Mouse (Mus musculus) brain, adult 2 months (tissue): ENCODE results near the gene Cnr2.

Experiments
- DNase-seq: peaks from one replicate; pipeline ENCODE4 v3.0.0; 2011; ENCODE audit warnings: low read depth, low spot score

Cnr2 gene

DNA sequence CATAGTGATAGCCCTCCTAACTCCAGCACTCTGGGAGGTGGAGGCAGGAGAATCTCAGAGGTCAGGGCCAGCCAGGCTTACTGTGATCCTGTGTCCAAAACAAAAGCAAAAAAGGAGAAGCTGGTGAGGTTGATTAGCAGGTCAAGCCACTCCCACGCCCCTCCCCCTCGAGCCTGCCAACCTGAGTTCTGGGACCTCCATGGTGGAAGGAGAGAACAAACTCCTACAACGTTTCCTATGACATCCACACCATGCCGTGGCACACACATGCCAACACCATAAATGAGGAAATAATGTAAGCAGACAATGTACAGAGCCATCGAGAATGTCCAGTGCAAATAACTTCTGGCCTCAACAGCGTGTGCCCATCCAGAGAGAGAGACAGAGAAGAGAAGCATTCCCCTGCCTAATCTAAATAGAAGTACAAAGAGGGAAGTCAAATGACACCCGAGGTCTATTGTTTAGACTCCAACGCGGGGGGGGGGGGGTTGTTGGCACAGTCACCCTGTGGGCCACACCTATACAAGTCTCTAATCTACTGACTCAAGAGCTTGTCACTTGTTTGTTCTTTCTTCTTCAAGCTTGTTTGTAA is 19.1 kb upstream of the Cnr2 start:
- no peak for DNase-seq

DNA sequence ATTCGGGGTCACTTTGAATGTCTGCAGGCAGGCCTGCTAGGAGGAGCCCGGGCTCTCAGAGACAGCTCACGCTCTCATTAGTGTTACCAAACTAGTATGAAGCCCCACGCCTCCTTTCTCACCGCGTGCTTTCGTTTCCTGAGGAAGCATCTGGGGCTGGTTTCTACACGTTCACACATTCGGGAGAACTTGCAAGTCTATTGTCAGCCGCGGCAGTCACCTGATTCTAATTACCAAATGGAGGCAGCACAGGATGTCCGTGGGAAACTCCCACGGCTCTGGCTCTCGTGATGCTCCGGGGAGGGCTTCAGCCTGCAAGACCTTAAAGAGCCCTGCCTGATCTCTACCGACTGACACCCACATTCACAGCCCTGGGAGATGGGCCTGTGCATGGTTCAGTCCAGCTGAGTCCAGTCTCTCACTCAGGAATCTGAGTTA is 18.6 kb upstream of the Cnr2 start:
- DNase-seq, result peak; percentile 93

DNA sequence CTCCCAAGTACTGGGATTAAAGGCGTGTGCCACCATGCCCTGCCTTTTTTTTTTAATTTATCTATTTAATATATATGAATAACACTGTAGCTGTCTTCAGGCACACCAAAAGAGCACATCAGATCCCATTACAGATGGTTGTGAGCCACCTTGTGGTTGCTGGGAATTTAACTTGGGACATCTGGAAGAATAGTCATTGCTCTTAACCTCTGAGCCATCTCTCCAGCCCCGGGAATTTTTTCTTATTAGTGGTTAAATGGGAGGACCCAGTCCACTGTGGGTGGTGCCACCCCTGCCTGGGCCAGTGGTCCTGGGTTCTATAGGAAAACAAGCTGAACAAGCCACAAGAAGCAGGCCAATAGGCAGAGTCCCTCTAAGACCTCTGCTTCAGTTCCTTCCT is 17.5 kb upstream of the Cnr2 start:
- peak; percentile 58 for DNase-seq

DNA sequence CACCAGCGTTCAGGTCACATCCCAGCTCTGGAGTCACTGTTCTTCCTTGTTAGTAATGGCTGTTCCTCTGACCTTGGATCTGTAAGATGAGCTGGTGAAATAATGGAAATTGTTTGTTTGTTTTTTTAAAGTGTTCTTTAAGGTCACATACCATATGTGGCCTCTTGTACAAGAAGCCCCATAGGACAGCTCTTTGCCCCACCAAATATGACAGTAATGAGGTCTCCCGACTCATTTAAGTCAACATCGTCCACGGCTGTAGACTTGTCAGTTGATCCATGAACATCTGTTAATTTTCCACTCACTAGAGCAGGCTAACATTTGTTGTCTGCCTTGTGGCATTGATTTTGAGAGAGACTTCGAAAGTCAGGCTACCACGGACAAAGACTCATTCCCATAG is 16.2 kb upstream of the Cnr2 start:
- no peak for DNase-seq

DNA sequence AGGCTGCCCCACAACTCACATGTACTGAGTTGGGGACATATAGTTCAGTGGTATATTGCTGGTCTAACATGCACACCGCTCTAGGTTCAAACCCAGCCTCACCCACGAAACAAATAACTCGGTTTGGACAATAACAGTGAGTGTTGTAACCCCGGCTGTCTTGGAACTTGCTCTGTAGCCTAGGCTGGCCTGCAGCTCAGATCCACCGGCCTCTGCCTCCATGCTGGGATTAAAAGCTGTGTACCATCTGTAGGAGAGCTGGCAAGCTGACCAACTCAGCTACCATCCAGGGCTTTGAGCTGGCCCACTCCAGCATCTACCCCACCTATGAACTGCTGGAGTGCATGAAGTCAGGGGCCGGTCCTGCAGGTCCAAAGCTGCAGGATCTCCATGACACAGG is 15.2 kb upstream of the Cnr2 start:
- DNase-seq, result no peak

DNA sequence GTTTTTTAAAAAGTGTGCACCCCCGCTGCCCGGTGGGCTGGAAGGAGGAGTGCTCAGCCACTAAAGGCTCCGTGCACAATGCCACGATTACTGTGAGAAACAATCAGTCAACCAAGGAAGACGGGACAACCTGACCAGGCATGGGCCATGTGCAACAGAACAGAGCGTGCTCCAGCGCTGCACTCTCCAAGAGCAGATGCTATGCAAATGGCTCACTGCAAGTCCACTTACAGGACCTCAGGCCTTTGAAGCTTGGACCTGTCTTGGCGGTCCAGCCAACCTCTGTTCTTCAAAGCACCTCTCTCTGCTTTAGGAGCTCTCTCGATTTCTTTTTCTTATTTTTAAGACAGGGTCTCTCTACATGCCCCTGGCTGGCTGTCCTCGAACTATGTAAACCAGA is 14.6 kb upstream of the Cnr2 start:
- no peak for DNase-seq

DNA sequence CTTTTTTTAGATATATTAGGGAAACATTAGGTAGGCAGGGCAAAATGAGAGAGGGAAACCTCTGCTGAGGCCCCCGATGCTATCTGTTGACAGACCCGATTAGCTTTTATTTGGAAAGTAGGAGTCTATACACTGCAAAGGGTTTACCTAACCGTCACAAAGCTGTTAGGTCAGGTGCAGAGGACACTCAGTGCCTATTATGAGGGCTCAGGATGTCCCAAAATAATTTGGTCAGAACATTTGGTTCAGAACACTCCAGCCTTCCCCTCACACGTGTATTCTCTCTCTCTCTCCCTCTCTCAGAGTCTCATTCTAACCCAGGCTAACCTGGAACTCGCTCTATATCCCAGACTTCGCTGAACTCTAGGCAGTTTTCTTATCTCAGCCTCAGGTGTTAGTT is 13.2 kb upstream of the Cnr2 start:
- DNase-seq, result no peak

DNA sequence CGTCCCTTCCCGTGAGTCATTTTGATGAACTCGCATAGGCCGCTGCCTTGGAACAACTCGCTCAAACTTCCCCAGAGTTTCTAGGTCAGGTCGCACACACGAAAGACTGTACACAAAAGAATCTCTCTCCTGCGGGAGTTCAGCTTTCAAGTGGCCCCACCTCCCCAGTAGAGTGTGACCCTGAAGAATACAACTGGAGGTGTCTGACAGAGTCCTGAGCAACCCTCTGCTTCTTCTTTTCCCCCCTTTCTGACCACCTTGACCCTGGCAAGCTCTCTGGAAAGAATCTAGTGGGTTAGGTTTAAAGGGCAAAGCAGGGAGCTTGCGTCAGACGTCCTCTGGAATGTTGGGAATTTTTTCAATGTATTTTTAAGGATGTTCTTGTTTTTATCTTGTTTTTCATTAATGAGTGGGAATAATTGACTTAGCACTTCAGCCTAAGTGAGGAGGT is 11.8 kb upstream of the Cnr2 start:
- no peak for DNase-seq

DNA sequence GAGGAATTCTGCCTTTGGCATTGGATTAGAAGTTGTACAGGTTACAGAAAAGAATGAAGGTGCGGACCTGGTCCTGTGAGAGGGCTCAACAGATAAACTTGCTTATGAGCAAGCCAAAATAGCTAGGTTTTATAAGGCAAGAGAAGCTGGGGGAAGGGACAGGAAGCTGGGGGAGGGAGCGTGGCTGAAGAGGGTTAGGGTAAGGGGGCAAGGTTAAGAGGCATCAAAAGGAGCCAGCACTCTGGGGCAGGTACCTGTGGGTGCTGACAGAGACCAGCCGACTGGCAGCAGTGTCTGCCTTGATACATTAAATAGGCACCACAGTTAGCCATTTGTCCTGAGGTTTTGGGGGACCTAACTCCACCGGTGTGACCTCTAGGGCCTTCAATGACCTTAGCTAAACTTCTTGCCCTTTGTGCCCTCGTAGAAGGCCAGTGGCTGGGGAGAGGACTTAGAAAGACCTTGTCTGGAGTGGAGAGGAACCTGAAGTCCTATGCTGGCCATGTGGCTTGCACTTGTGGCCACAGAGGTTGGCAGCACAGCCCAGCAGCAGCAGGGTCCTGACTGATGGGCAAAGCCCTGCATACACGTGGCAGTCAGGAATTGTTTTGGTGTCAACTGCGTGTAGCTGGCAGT is 11.2 kb upstream of the Cnr2 start:
- DNase-seq, result no peak

DNA sequence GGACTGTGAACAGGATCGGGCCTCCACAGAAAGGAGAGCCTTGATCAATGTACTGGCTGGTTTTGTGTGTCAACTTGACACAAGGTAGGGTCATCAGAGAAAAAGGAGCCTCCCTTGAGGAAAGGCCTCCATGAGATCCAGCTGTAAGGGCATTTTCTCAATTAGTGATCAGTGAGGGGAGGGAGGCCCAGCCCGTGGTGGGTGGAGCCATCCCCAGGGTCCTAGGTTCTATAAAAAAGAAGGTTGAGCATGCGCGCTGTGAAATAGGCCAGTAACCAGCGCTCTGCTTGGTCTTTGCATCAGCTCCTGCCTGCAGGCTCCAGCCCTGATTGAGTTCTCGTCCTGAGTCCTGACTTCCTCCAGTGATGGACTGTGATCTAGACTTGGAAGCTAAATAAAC is 10.7 kb upstream of the Cnr2 start:
- DNase-seq, result no peak

DNA sequence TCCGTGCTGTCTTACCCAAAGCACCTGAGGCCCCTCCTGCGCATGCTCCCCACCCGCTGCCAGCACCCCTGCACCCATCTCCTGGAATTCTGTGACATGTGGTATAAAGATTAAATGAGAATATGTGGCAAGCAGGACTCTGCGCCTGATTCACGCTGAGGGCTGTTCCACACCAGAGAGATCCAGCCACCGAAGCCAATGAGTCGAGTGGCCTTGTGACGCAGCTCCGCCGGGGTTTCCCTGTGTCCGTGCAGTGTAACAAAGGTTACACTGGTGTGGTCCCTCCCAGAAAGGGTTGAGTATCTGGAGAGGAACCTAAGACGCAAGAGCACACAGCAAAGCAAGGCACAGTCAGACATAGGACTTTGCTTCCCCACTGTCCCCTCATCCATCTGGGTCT is 9.5 kb upstream of the Cnr2 start:
- no peak for DNase-seq

DNA sequence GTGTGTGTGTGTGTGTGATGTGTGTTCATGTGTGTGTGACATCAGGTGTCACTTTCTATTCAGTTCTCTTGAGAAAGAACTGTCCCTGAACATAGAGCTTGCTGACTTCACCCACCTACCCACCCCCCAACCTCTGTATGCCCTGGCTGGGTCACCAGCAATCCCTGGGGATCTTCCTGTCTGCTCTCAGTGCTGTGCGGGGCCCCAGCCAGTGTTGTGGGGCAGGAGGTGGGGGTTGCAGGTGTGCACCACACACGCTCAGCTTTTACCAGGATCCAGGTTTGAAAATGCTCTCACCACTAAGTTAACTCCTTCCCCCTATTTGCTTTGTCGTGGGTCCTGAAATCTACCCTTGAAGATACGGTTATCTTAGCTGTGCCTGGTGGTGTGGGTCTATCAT is 9.0 kb upstream of the Cnr2 start:
- no peak for DNase-seq

DNA sequence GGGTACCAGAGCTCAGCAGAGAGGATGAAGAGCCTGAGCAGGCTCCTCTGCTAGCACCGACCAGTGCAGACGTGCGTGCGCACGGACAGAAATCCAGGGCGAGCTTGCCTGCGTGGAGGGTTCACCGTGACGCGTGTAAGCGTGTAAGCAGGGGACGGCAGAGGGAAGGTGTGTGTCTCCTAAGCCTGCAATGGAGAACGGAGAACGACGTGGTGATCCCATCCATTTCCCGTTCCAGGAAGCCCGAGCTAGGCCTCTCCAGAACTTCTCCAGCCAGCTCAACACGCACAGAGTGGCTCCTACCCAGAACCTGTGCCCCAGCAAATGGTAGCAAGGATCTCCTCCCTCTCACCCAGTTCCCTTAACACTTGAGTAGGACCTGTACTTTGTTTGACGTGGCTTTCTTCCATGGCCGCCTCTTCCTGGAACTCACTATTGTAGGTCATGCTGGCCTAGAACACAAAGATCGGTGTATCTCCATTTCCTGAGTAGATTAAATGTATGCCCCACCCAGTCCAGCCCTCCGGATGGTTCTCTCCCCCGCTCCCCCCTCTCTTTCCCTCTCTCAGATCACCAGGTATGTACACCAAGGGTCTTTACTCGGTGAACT is 6.6 kb upstream of the Cnr2 start:
- DNase-seq, result no peak

DNA sequence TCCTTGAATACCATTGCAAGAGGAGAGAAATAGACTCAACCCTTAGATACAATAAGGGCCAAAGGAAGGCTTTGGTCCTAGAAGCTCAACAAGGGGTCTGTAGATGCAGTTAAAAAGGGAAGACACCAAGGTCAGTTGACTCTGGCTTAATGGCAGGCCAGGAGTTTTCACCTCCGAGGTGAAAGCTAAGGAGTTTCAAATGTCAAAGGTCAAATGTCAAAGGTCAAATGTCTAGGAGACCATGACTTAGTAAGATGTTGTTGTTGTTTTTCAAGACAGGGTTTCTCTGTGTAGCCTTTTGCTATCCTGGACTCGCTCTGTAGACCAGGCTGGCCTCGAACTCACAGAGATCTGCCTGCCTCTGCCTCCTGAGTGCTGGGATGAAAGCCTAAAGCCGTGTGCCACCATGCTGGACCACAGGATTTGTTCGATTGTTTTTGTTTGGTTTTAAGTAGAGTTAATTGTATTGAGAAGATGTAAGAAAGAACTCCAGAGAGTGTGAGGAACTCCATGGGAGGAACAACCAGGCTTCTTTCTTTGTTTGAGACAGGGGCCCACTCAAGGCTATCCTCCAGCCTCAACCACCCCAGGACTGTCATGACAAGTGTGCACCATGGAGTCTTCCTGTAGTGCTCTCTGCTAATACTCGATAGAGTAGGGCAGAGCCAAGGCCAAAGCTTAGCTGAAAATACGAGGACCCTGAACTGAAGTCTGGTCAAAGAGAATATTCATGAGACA is 5.9 kb upstream of the Cnr2 start:
- no peak for DNase-seq

DNA sequence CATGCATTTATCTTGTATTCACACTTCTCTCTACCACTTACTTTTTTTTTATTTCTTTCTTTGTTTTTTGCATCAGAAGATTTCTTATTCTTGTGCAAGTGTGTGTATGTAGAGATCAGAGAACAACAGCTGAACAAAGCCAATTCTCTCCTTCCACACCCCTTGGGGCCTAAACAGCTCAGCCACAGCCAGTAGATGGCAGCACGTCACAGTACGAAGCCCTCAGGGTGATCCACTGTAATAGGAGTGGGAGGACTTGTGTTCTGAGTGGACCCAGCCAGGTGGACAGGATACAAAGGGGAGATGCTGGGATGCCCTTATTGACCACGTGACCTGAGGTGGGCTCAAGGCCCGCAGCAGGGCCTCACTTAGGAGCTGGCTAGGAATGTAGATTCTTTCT is 5.3 kb upstream of the Cnr2 start:
- DNase-seq, result peak; percentile 89

DNA sequence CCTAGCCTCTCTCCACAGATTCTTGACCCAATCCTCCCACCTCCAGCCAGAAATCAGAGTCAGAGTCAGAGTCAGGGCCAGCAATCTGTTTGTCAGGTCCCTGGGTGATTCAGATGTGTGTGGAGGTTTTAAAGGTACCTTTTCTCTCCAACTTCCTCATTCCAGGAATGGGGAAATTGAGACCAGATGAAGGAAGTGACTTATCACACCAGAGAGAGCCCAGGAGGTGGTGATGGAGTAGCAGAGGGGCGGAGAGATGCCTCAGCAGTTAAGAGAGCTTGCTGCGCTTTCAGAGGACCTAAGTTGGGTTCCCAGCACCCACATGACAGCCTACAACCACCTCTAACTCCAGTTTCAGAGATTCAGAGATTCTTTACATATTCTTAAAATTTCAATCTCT is 3.7 kb upstream of the Cnr2 start:
- DNase-seq, result no peak

DNA sequence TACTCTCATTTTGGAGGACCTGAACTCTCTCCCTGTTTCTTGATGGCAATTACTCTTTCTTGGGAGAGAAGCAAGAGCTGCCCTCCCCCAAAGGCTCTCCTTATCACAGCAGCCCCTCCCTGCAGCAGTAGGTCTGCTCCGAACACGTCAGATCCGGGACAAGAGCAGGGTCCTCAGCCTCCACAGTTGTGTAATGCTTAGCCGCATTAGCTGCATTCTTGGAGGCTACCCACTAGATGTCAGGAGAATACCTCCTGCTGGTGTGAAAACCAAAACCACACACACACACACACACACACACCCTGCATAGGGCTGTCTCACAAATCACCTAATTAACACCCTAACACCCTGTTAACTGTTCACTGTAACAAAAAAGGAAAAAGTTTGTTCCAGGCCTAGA is 2.3 kb upstream of the Cnr2 start:
- DNase-seq, result no peak

DNA sequence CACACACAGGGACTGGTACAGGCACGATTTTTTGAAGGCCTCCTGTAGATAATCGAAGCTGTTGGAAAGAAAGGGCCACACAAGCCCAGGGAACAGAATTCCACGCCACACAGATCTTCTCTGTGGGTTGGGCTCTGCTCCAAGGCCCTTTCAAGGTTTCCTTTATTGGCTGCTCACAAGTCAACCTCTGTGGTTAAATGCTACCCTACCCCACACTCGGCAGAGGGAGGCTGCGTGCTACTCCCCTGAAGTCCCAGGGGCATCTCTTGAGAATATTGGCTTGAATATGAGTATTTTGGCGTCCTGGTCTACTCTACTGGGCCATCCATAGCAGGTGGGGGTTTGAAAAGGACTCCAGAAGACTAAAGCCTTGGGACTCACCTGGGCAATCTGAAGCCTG is 963 bp downstream of the Cnr2 start:
- no peak for DNase-seq

DNA sequence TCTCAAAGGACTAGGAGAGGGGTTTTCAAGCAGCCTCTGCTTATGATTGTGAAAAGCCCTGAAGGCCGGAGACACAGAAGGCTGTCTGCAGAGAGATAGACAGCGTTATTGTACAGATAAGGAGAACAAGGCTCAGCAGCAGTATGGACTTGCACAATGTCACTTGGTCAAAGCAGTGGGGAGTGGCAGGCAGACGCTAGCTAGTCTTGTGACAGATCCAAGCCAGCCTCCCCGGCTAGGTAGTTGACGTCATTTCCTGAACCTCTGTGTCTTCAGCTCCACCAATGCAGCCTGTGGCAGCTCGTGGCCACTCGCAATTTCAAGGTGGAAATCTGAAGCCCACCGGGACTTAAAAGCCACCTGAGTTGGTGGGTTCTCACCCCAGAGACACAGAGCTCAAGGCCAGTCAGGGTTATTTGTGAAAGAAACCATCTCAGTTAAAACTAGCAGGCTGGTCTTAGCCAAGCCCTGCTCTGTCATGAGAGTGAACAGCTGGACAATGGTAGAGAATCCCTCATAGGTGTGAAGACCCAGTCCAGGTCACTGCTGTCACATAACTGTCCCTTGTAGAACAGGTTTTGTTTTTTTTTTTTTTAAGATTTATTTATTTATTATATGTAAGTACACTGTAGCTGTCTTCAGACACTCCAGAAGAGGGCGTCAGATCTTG is 3.3 kb downstream of the Cnr2 start:
- no peak for DNase-seq

DNA sequence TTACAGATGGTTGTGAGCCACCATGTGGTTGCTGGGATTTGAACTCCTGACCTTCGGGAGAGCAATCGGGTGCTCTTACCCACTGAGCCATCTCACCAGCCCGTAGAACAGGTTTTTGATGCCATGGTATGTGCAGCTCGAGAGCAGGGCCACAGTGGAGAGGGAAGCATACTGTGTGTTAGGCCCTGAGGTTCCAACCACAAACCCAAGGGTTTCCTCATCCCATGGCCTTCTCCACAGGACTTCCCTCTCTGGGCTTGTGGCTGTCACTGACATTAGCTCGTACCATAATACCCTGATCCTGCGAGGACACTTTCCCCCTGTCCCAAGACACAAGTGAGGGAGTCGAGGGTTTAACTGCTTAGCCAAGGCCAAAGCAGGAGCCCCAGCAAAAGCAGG is 3.9 kb downstream of the Cnr2 start:
- no peak for DNase-seq

DNA sequence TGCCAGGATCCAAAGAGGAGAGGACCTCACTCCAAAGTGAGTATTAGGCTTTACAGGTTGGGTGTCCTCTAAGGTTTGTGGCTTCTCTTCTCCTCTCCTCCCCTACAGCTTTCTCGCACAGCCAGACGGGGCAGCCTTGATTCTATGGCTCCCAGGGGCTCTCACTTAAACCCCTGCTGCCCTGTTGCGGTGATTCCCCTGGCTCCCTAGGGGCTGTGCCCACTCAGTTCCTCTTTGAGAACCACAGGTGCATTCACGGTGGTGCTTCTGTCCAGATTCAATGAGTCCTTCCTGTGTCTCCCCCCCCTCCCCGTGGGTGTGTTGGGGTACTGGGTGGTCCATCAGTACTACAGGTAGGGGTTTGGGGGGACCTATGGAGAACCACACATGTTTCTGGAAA is 4.8 kb downstream of the Cnr2 start:
- no peak for DNase-seq

DNA sequence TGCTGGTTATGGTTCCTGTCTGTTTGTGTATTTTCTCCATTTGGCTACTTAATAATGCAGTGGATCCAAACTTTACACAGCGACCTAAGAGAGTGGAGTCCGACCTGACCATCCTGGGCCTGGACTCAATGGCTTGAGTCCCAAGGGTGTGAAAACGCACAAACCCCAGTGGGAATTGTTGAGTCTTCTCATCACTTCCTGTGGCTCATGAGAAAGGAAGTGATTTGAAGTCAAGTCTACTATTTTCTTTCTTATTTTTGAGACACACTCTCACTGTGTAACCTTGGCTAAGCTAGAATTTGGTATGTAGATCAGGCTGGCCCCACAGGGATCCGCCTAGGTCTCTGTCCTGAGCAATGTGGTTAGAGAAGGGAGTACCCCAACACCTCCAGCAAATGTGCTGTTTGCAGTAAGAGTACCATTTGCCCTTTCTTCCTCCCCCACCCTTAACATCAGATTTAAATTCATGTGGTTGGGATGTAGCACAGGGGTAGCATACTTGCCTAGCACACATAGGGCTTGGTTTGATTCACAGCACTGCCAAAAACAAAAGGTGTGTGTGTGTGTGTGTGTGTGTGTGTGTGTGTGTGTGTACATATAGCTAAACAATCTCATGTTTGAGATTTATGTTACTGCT is 7.5 kb downstream of the Cnr2 start:
- DNase-seq, result no peak
